Mouse (Mus musculus): ENCODE measurements around the gene Sept1. TPM values are rescaled to one million over a fixed set of nuclear protein-coding genes. Genes with fewer than 3 reads are reported as not detected.

Gene Sept1
- total and polyA plus RNA-seq, 2 experiments = 1.5 to 4.0 TPM

GRCm38 (mm10) chr7:127207374-127208294, 25.3 kb downstream of the Sept1 start:
- peak overlapping the region; percentile 3; the same call in 1 of the 2 replicates for H3K27ac ChIP-seq (replicated peaks; ENCODE audit: insufficient read depth, low read depth, low read length)
- TF ChIP-seq POLR2A (IDR thresholded peaks at IDR 0.05; ENCODE audit: extremely low read depth, insufficient read depth, low read length) (no peak), CTCF (IDR thresholded peaks at IDR 0.05; ENCODE audit: low read depth, low read length) (no peak)
- H3K9ac ChIP-seq (ENCODE audit: low read depth, low read length) = peak overlapping the region; percentile 78
- peaks cover 11% of the 10 kb centered on the region for H3K79me2 ChIP-seq (ENCODE audit: control insufficient read depth, insufficient read depth, low read length)
- H3K4me3 ChIP-seq (ENCODE audit: insufficient read depth, low read depth, low read length) = peak overlapping the region; percentile 78
- WGBS = 1% methylated on average over 53 of the region's 53 CpGs
- H3K36me3 ChIP-seq (ENCODE audit: control insufficient read depth, insufficient read depth, low read length) = peaks cover 2% of the 10 kb centered on the region; the same call in 1 of the 2 replicates
- no peak for DNase-seq (ENCODE audit: extremely low read depth, low read depth, low spot score)
- H3K4me1 ChIP-seq (ENCODE audit: control insufficient read depth, insufficient read depth, low read length) = peaks cover 7% of the 10 kb centered on the region
- H3K27me3 ChIP-seq (ENCODE audit: control insufficient read depth, insufficient read depth, low read length) = no peaks in the 10 kb centered on the region

- Histone ChIP-seq H3K9ac (ENCODE audit: low read depth, low read length) (peak overlapping the region; percentile 58), H3K27ac (replicated peaks; ENCODE audit: insufficient read depth, low read depth, low read length) (no peak overlapping the region), H3K36me3 (ENCODE audit: control insufficient read depth, insufficient read depth, low read length) (peaks cover 7% of the 10 kb centered on the region), H3K4me1 (ENCODE audit: control insufficient read depth, insufficient read depth, low read length) (peaks cover 7% of the 10 kb centered on the region), H3K4me3 (ENCODE audit: insufficient read depth, low read depth, low read length) (0 out of 2 replicates have a peak overlapping the region, but pooled peaks have one; percentile 17), H3K27me3 (ENCODE audit: control insufficient read depth, insufficient read depth, low read length) (no peaks in the 10 kb centered on the region), H3K79me2 (ENCODE audit: control insufficient read depth, insufficient read depth, low read length) (peaks cover 11% of the 10 kb centered on the region)
- TF ChIP-seq CTCF (IDR thresholded peaks at IDR 0.05; ENCODE audit: low read depth, low read length) (no peak), POLR2A (IDR thresholded peaks at IDR 0.05; ENCODE audit: extremely low read depth, insufficient read depth, low read length) (no peak)
- 60% methylated on average over 2 of the region's 2 CpGs for WGBS
- no peak for DNase-seq (ENCODE audit: extremely low read depth, low read depth, low spot score)
Measured at GRCm38 (mm10) chr7:127206606-127207005, 26.3 kb downstream of the Sept1 start.

GRCm38 (mm10) chr7:127196484-127196883, 36.4 kb downstream of the Sept1 start:
- no peak overlapping the region for H3K27ac ChIP-seq (replicated peaks; ENCODE audit: insufficient read depth, low read depth, low read length)
- peaks cover 7% of the 10 kb centered on the region for H3K4me1 ChIP-seq (ENCODE audit: control insufficient read depth, insufficient read depth, low read length)
- peaks cover 2% of the 10 kb centered on the region; the same call in 1 of the 2 replicates for H3K79me2 ChIP-seq (ENCODE audit: control insufficient read depth, insufficient read depth, low read length)
- peaks cover 9% of the 10 kb centered on the region for H3K36me3 ChIP-seq (ENCODE audit: control insufficient read depth, insufficient read depth, low read length)
- no peak for DNase-seq (ENCODE audit: extremely low read depth, low read depth, low spot score)
- TF ChIP-seq POLR2A (IDR thresholded peaks at IDR 0.05; ENCODE audit: extremely low read depth, insufficient read depth, low read length) = no peak
- no peak for TF ChIP-seq CTCF (IDR thresholded peaks at IDR 0.05; ENCODE audit: low read depth, low read length)
- no peak overlapping the region for H3K9ac ChIP-seq (ENCODE audit: low read depth, low read length)
- no peaks in the 10 kb centered on the region for H3K27me3 ChIP-seq (ENCODE audit: control insufficient read depth, insufficient read depth, low read length)
- 43% methylated on average over 11 of the region's 11 CpGs for WGBS
- no peak overlapping the region for H3K4me3 ChIP-seq (ENCODE audit: insufficient read depth, low read depth, low read length)

GRCm38 (mm10) chr7:127195544-127196295, 37.2 kb downstream of the Sept1 start, which contains the start of gene Cd2bp2:
Gene Cd2bp2 (minus strand): TSS chr7:127196050.
- 0 out of 2 replicates have a peak, but pooled peaks have one; percentile 16 for TF ChIP-seq POLR2A (IDR thresholded peaks at IDR 0.05; ENCODE audit: extremely low read depth, insufficient read depth, low read length)
- TF ChIP-seq CTCF (IDR thresholded peaks at IDR 0.05; ENCODE audit: low read depth, low read length) = no peak
- WGBS = under 1% methylated on average over 51 of the region's 51 CpGs
- H3K9ac ChIP-seq (ENCODE audit: low read depth, low read length) = peak within 1 kb of the TSS; percentile 65
- H3K79me2 ChIP-seq (ENCODE audit: control insufficient read depth, insufficient read depth, low read length) = peaks cover 2% of the 10 kb centered on the region; the same call in 1 of the 2 replicates
- no peaks in the 10 kb centered on the region for H3K27me3 ChIP-seq (ENCODE audit: control insufficient read depth, insufficient read depth, low read length)
- H3K4me3 ChIP-seq (ENCODE audit: insufficient read depth, low read depth, low read length) = peak within 1 kb of the TSS; percentile 88
- peaks cover 7% of the 10 kb centered on the region for H3K4me1 ChIP-seq (ENCODE audit: control insufficient read depth, insufficient read depth, low read length)
- H3K36me3 ChIP-seq (ENCODE audit: control insufficient read depth, insufficient read depth, low read length) = peaks cover 9% of the 10 kb centered on the region
- H3K27ac ChIP-seq (replicated peaks; ENCODE audit: insufficient read depth, low read depth, low read length) = peak within 1 kb of the TSS; percentile 34
- DNase-seq (ENCODE audit: extremely low read depth, low read depth, low spot score) = peak; percentile 93

- H3K4me1 ChIP-seq (ENCODE audit: control insufficient read depth, insufficient read depth, low read length) = peaks cover 7% of the 10 kb centered on the region
- H3K27me3 ChIP-seq (ENCODE audit: control insufficient read depth, insufficient read depth, low read length) = no peaks in the 10 kb centered on the region
- H3K36me3 ChIP-seq (ENCODE audit: control insufficient read depth, insufficient read depth, low read length) = peaks cover 9% of the 10 kb centered on the region
- no peak for DNase-seq (ENCODE audit: extremely low read depth, low read depth, low spot score)
- peaks cover 2% of the 10 kb centered on the region; the same call in 1 of the 2 replicates for H3K79me2 ChIP-seq (ENCODE audit: control insufficient read depth, insufficient read depth, low read length)
- no peak overlapping the region for H3K4me3 ChIP-seq (ENCODE audit: insufficient read depth, low read depth, low read length)
- 76% methylated on average over 7 of the region's 7 CpGs for WGBS
- no peak overlapping the region for H3K27ac ChIP-seq (replicated peaks; ENCODE audit: insufficient read depth, low read depth, low read length)
- TF ChIP-seq POLR2A (IDR thresholded peaks at IDR 0.05; ENCODE audit: extremely low read depth, insufficient read depth, low read length) = no peak
- no peak for TF ChIP-seq CTCF (IDR thresholded peaks at IDR 0.05; ENCODE audit: low read depth, low read length)
- H3K9ac ChIP-seq (ENCODE audit: low read depth, low read length) = no peak overlapping the region
Measured at GRCm38 (mm10) chr7:127194633-127195029, 38.3 kb downstream of the Sept1 start.

Data from liver, adult 2 months (tissue).